Mouse (Mus musculus): ENCODE measurements around the gene Gm10322.

The Gm10322 gene

GRCm38 (mm10) chr10:59615981-59616520, at the start of gene Gm10322:
Gene Gm10322, plus strand, starts transcription at chr10:59616063.
- DNase-seq (ENCODE audit: low read depth, low spot score), result no peak

- DNase-seq (ENCODE audit: low read depth, low spot score), result no peak
These were observed 48.9 kb upstream of the Gm10322 start for GRCm38 (mm10) chr10:59566968-59567367.

- no peak for DNase-seq (ENCODE audit: low read depth, low spot score)
These were observed 47.0 kb upstream of the Gm10322 start for GRCm38 (mm10) chr10:59568665-59569480.

GRCm38 (mm10) chr10:59569481-59569869, 46.4 kb upstream of the Gm10322 start:
- DNase-seq (ENCODE audit: low read depth, low spot score), result no peak

- DNase-seq (ENCODE audit: low read depth, low spot score), result no peak
These were observed 45.5 kb upstream of the Gm10322 start for GRCm38 (mm10) chr10:59570360-59570759.

- DNase-seq (ENCODE audit: low read depth, low spot score), result no peak
These were observed 45.1 kb upstream of the Gm10322 start for GRCm38 (mm10) chr10:59570780-59571179.

- no peak for DNase-seq (ENCODE audit: low read depth, low spot score)
These were observed 44.6 kb upstream of the Gm10322 start for GRCm38 (mm10) chr10:59571273-59571672.

GRCm38 (mm10) chr10:59571964-59572363, 43.9 kb upstream of the Gm10322 start:
- no peak for DNase-seq (ENCODE audit: low read depth, low spot score)

- DNase-seq (ENCODE audit: low read depth, low spot score), result no peak
These were observed 39.6 kb upstream of the Gm10322 start for GRCm38 (mm10) chr10:59576305-59576704.

- DNase-seq (ENCODE audit: low read depth, low spot score), result peak; percentile 31
These were observed 37.7 kb upstream of the Gm10322 start for GRCm38 (mm10) chr10:59577871-59578801.

GRCm38 (mm10) chr10:59579645-59580044, 36.2 kb upstream of the Gm10322 start:
- no peak for DNase-seq (ENCODE audit: low read depth, low spot score)

- no peak for DNase-seq (ENCODE audit: low read depth, low spot score)
These were observed 35.2 kb upstream of the Gm10322 start for GRCm38 (mm10) chr10:59580593-59581149.

- DNase-seq (ENCODE audit: low read depth, low spot score), result no peak
These were observed 33.9 kb upstream of the Gm10322 start for GRCm38 (mm10) chr10:59581826-59582543.

GRCm38 (mm10) chr10:59585621-59586020, 30.2 kb upstream of the Gm10322 start:
- DNase-seq (ENCODE audit: low read depth, low spot score), result no peak

- no peak for DNase-seq (ENCODE audit: low read depth, low spot score)
These were observed 29.0 kb upstream of the Gm10322 start for GRCm38 (mm10) chr10:59586821-59587220.

GRCm38 (mm10) chr10:59588135-59588534, 27.7 kb upstream of the Gm10322 start:
- DNase-seq (ENCODE audit: low read depth, low spot score), result no peak

GRCm38 (mm10) chr10:59589420-59589819, 26.4 kb upstream of the Gm10322 start:
- DNase-seq (ENCODE audit: low read depth, low spot score), result no peak

GRCm38 (mm10) chr10:59589856-59590255, 26.0 kb upstream of the Gm10322 start:
- no peak for DNase-seq (ENCODE audit: low read depth, low spot score)

GRCm38 (mm10) chr10:59590606-59591005, 25.3 kb upstream of the Gm10322 start:
- DNase-seq (ENCODE audit: low read depth, low spot score), result no peak

- DNase-seq (ENCODE audit: low read depth, low spot score), result no peak
These were observed 21.9 kb upstream of the Gm10322 start for GRCm38 (mm10) chr10:59593826-59594570.
